Mouse (Mus musculus) heart, embryonic 11.5 days (tissue): ENCODE data around the gene Olfr1042. TPM values are rescaled to one million over a fixed set of nuclear protein-coding genes. Genes with fewer than 3 reads are reported as not detected.
"Not testable (repeated sequence)": the region's sequence is repeated elsewhere in the genome, so short reads cannot be mapped to it uniquely, and the experiment has no call there.

Experiments
- ATAC-seq: fragments of 200-750 bp; cut with Nextera tagmentation; replicated peaks from 2 replicates; pipeline ENCODE4 v1.8.0; 2017; ENCODE audit warnings: moderate library complexity; ENCODE audit not compliant: insufficient number of reproducible peaks, low FRiP score, low TSS enrichment
- H3K27ac ChIP-seq: fragments of 300-500 bp; sonication (generic); 2 replicates; pipeline ENCODE4 v1.5.1; 2014; ENCODE audit warnings: mild to moderate bottlenecking, low read depth, low read length
- H3K27me3 ChIP-seq: fragments of 300-500 bp; sonication (generic); 2 replicates; pipeline ENCODE4 v1.6.1; 2014; ENCODE audit warnings: mild to moderate bottlenecking, low read length, mixed read lengths; ENCODE audit not compliant: control insufficient read depth, insufficient read depth
- H3K36me3 ChIP-seq: fragments of 300-500 bp; sonication (generic); 2 replicates; pipeline ENCODE4 v1.6.1; 2014; ENCODE audit warnings: mild to moderate bottlenecking, low read length, moderate library complexity, mixed read lengths; ENCODE audit not compliant: control insufficient read depth, insufficient read depth
- H3K4me1 ChIP-seq: fragments of 300-500 bp; sonication (generic); 2 replicates; pipeline ENCODE4 v1.6.1; 2014; ENCODE audit warnings: low read length; ENCODE audit not compliant: control insufficient read depth, insufficient read depth
- H3K4me2 ChIP-seq: fragments of 300-500 bp; sonication (generic); 2 replicates; pipeline ENCODE4 v1.6.1; 2014; ENCODE audit warnings: mild to moderate bottlenecking, moderate library complexity
- H3K4me3 ChIP-seq: fragments of 300-500 bp; sonication (generic); 2 replicates; pipeline ENCODE4 v1.5.1; 2014; ENCODE audit warnings: low read depth, low read length
- H3K9ac ChIP-seq: fragments of 300-500 bp; sonication (generic); 2 replicates; pipeline ENCODE4 v1.6.1; 2014; ENCODE audit warnings: mild to moderate bottlenecking, low read depth, low read length, moderate library complexity
- H3K9me3 ChIP-seq: fragments of 300-500 bp; sonication (generic); replicated peaks from 2 replicates; pipeline ENCODE4 v1.6.1; 2016; ENCODE audit warnings: low read length; ENCODE audit not compliant: control insufficient read depth
- WGBS: fragments of 180-500 bp; shearing (Covaris S2); extraction: QIAGEN DNeasy Blood & Tissue Kit; methylation state at CpG from one replicate; pipeline ENCODE4 v1.1.7; 2014; ENCODE audit not compliant: insufficient replicate concordance; 5-methylcytosine and 5-hydroxymethylcytosine counted together
- polyA plus RNA-seq: library from polyadenylated mRNA; unstranded; fragments of >200 nt; fragmentation: Nextera tagmentation; extraction: Ambion mirVana; gene quantifications from 2 replicates; pipeline ENCODE4 v1.2.1, GENCODE M21; 2014

Olfr1042 gene
- polyA plus RNA-seq, result not detected in 2 replicates

- WGBS, result 78% methylated on average over 2 of the region's 2 CpGs
- Histone ChIP-seq H3K27ac (no peak within 1 kb of the TSS), H3K27me3 (no peaks in the 10 kb centered on the region), H3K4me2 (no peak within 1 kb of the TSS), H3K9ac (no peak within 1 kb of the TSS), H3K4me3 (no peak within 1 kb of the TSS), H3K4me1 (no peaks in the 10 kb centered on the region), H3K36me3 (no peaks in the 10 kb centered on the region), H3K9me3 (no peaks in the 10 kb centered on the region)
- no peak for ATAC-seq
Observed at GRCm38 (mm10) chr2:86161738-86162137, at the start of gene Olfr1042. Olfr1042 (minus strand) TSS chr2:86161838.

GRCm38 (mm10) chr2:86202909-86203308 lies 41.3 kb upstream of the Olfr1042 start, which contains the start of gene Olfr1045:
Olfr1045 (minus strand) TSS chr2:86203009.
- Histone ChIP-seq H3K36me3 (no peaks in the 10 kb centered on the region), H3K4me2 (no peak within 1 kb of the TSS), H3K9ac (no peak within 1 kb of the TSS), H3K9me3 (no peaks in the 10 kb centered on the region), H3K4me3 (no peak within 1 kb of the TSS), H3K27me3 (no peaks in the 10 kb centered on the region), H3K27ac (no peak within 1 kb of the TSS), H3K4me1 (no peaks in the 10 kb centered on the region)
- no peak for ATAC-seq

- H3K4me1 ChIP-seq, result no peaks in the 10 kb centered on the region
- H3K4me2 ChIP-seq, result no peak overlapping the region
- H3K27ac ChIP-seq, result no peak overlapping the region
- H3K4me3 ChIP-seq, result no peak overlapping the region
- no peak for ATAC-seq
- no peak overlapping the region for H3K9ac ChIP-seq
- WGBS, result 30% methylated on average over 1 of the region's 1 CpGs
- no peaks in the 10 kb centered on the region for H3K36me3 ChIP-seq
- H3K9me3 ChIP-seq, result no peaks in the 10 kb centered on the region
- H3K27me3 ChIP-seq, result no peaks in the 10 kb centered on the region
Observed at GRCm38 (mm10) chr2:86195863-86196262, 34.2 kb upstream of the Olfr1042 start.

- no peak within 1 kb of the TSS for H3K9ac ChIP-seq
- H3K9me3 ChIP-seq, result no peaks in the 10 kb centered on the region
- no peak for ATAC-seq
Observed at GRCm38 (mm10) chr2:86185583-86185982, 23.9 kb upstream of the Olfr1042 start, which contains the start of gene Olfr52. Olfr52 (minus strand) TSS chr2:86185683.

GRCm38 (mm10) chr2:86179950-86180349 lies 18.3 kb upstream of the Olfr1042 start:
- Histone ChIP-seq H3K27ac (no peak overlapping the region), H3K27me3 (no peaks in the 10 kb centered on the region), H3K9me3 (no peaks in the 10 kb centered on the region), H3K9ac (no peak overlapping the region), H3K4me2 (no peak overlapping the region), H3K4me3 (no peak overlapping the region), H3K36me3 (no peaks in the 10 kb centered on the region), H3K4me1 (no peaks in the 10 kb centered on the region)
- WGBS, result 84% methylated on average over 3 of the region's 3 CpGs
- ATAC-seq, result no peak

More at GRCm38 (mm10) chr2:86185583-86185982, 23.9 kb upstream of the Olfr1042 start, which contains the start of gene Olfr52:
- no peaks in the 10 kb centered on the region for H3K36me3 ChIP-seq
- no peak within 1 kb of the TSS for H3K4me2 ChIP-seq
- H3K27ac ChIP-seq, result no peak within 1 kb of the TSS
- H3K27me3 ChIP-seq, result no peaks in the 10 kb centered on the region
- no peak within 1 kb of the TSS for H3K4me3 ChIP-seq
- H3K4me1 ChIP-seq, result no peaks in the 10 kb centered on the region

GRCm38 (mm10) chr2:86177720-86178119 lies 16.1 kb upstream of the Olfr1042 start, which contains the start of gene Olfr1044:
Olfr1044 (minus strand) TSS chr2:86177820.
- Histone ChIP-seq H3K9ac (no peak within 1 kb of the TSS), H3K9me3 (no peaks in the 10 kb centered on the region), H3K27me3 (no peaks in the 10 kb centered on the region), H3K27ac (no peak within 1 kb of the TSS), H3K36me3 (no peaks in the 10 kb centered on the region), H3K4me2 (no peak within 1 kb of the TSS), H3K4me1 (no peaks in the 10 kb centered on the region), H3K4me3 (no peak within 1 kb of the TSS)
- no peak for ATAC-seq

GRCm38 (mm10) chr2:86175422-86175821 lies 13.8 kb upstream of the Olfr1042 start:
- H3K4me3 ChIP-seq, H3K9ac ChIP-seq, H3K4me1 ChIP-seq, H3K27ac ChIP-seq, H3K36me3 ChIP-seq, H3K9me3 ChIP-seq, ATAC-seq, H3K4me2 ChIP-seq, H3K27me3 ChIP-seq: not testable (repeated sequence)
- 75% methylated on average over 7 of the region's 7 CpGs for WGBS

- 86% methylated on average over 2 of the region's 2 CpGs for WGBS
- H3K4me2 ChIP-seq, result no peak within 1 kb of the TSS
Observed at GRCm38 (mm10) chr2:86167422-86167821, 5.8 kb upstream of the Olfr1042 start, which contains the start of gene Olfr1043. Olfr1043 (minus strand) TSS chr2:86167522.

GRCm38 (mm10) chr2:86146632-86147031 lies 15.0 kb downstream of the Olfr1042 start, which contains the start of gene Olfr1040:
Olfr1040 (minus strand) TSS chr2:86146732.
- 68% methylated on average over 1 of the region's 1 CpGs for WGBS
- ATAC-seq, result no peak
- H3K9me3 ChIP-seq, result no peaks in the 10 kb centered on the region
- no peaks in the 10 kb centered on the region for H3K36me3 ChIP-seq
- H3K27ac ChIP-seq, result no peak within 1 kb of the TSS
- H3K4me1 ChIP-seq, result no peaks in the 10 kb centered on the region
- H3K4me2 ChIP-seq, result no peak within 1 kb of the TSS
- H3K4me3 ChIP-seq, result no peak within 1 kb of the TSS
- no peaks in the 10 kb centered on the region for H3K27me3 ChIP-seq
- no peak within 1 kb of the TSS for H3K9ac ChIP-seq

More at GRCm38 (mm10) chr2:86167422-86167821, 5.8 kb upstream of the Olfr1042 start, which contains the start of gene Olfr1043:
- H3K9ac ChIP-seq, result no peak within 1 kb of the TSS
- no peaks in the 10 kb centered on the region for H3K4me1 ChIP-seq
- no peaks in the 10 kb centered on the region for H3K27me3 ChIP-seq
- H3K4me3 ChIP-seq, result no peak within 1 kb of the TSS
- ATAC-seq, result no peak
- H3K36me3 ChIP-seq, result no peaks in the 10 kb centered on the region
- H3K9me3 ChIP-seq, result no peaks in the 10 kb centered on the region
- no peak within 1 kb of the TSS for H3K27ac ChIP-seq
